Mouse (Mus musculus): Measurements from ENCODE around the gene Ism2. TPM values are rescaled to one million over a fixed set of nuclear protein-coding genes. Genes with fewer than 3 reads are reported as not detected.

Gene Ism2
- polyA plus RNA-seq, 1 experiment: 0.23 TPM

DNA sequence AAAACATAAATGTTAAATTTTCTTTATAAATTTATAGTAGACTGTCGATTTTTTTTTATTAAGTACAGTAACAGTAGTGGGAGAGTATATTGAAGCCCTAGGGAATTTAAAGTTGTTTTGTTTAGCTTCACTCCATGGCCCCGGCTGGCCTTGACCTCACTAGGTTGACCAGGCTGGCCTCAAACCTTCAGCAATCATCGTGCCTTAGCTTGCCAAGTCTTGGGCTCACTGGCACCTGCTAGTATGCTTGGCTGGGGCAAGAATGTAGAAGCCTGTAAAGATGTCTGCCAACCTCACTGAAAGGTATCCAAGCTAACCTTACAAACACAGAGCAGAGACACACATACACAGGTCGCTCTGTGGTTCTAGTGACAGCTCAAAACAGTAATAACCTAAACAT, 33.0 kb upstream of the Ism2 start:
- Histone ChIP-seq H3K4me3 (ENCODE audit: control insufficient read depth, low read depth, low read length) (no peak overlapping the region), H3K4me1 (ENCODE audit: control insufficient read depth, insufficient read depth, low read length) (no peaks in the 10 kb centered on the region), H3K27me3 (ENCODE audit: control insufficient read depth, insufficient read depth, low read length) (no peaks in the 10 kb centered on the region), H3K27ac (ENCODE audit: control insufficient read depth, insufficient read depth, low read depth, low read length) (no peak overlapping the region), H3K36me3 (ENCODE audit: control insufficient read depth, insufficient read depth, low read length) (no peaks in the 10 kb centered on the region; the same call in 1 of the 2 replicates)
- no peak for TF ChIP-seq CTCF (IDR thresholded peaks at IDR 0.05; ENCODE audit: control insufficient read depth, insufficient read depth, insufficient replicate concordance, low read depth, low read length)
- no peak for TF ChIP-seq POLR2A (IDR thresholded peaks at IDR 0.05; ENCODE audit: control insufficient read depth, low read depth, low read length)

- Histone ChIP-seq H3K4me1 (ENCODE audit: control insufficient read depth, insufficient read depth, low read length) (no peaks in the 10 kb centered on the region), H3K4me3 (ENCODE audit: control insufficient read depth, low read depth, low read length) (no peak overlapping the region), H3K36me3 (ENCODE audit: control insufficient read depth, insufficient read depth, low read length) (no peaks in the 10 kb centered on the region; the same call in 1 of the 2 replicates), H3K27me3 (ENCODE audit: control insufficient read depth, insufficient read depth, low read length) (no peaks in the 10 kb centered on the region), H3K27ac (ENCODE audit: control insufficient read depth, insufficient read depth, low read depth, low read length) (no peak overlapping the region)
- TF ChIP-seq POLR2A (IDR thresholded peaks at IDR 0.05; ENCODE audit: control insufficient read depth, low read depth, low read length): no peak
- no peak for TF ChIP-seq CTCF (IDR thresholded peaks at IDR 0.05; ENCODE audit: control insufficient read depth, insufficient read depth, insufficient replicate concordance, low read depth, low read length)
Measured at GRCm38 (mm10) chr12:87331908-87332307, 32.4 kb upstream of the Ism2 start.

GRCm38 (mm10) chr12:87331053-87331456, 31.6 kb upstream of the Ism2 start:
- H3K27ac ChIP-seq (ENCODE audit: control insufficient read depth, insufficient read depth, low read depth, low read length): no peak overlapping the region
- no peaks in the 10 kb centered on the region; the same call in 1 of the 2 replicates for H3K36me3 ChIP-seq (ENCODE audit: control insufficient read depth, insufficient read depth, low read length)
- H3K4me3 ChIP-seq (ENCODE audit: control insufficient read depth, low read depth, low read length): no peak overlapping the region
- no peaks in the 10 kb centered on the region for H3K4me1 ChIP-seq (ENCODE audit: control insufficient read depth, insufficient read depth, low read length)
- TF ChIP-seq POLR2A (IDR thresholded peaks at IDR 0.05; ENCODE audit: control insufficient read depth, low read depth, low read length) (no peak), CTCF (IDR thresholded peaks at IDR 0.05; ENCODE audit: control insufficient read depth, insufficient read depth, insufficient replicate concordance, low read depth, low read length) (no peak)
- H3K27me3 ChIP-seq (ENCODE audit: control insufficient read depth, insufficient read depth, low read length): no peaks in the 10 kb centered on the region

DNA sequence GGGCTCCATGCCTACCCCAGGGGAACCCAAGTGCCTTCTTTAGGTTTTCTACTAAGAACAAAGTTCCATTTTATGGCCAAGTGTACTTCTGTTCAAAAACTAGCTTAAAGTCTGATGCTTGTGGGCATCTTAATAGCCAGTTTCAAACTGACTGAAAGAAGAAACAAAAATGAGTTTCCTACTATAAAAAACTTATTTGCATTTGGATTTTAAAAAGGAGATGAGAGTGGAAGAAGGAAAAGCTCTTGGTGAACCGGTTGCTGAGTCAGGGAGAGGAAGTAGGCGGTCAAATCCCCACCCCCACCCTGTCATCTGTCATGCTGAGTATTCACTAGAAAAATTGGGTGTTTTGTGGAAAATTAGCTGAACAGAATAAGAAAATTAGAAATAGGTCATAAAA, 30.7 kb upstream of the Ism2 start:
- Histone ChIP-seq H3K36me3 (ENCODE audit: control insufficient read depth, insufficient read depth, low read length) (no peaks in the 10 kb centered on the region; the same call in 1 of the 2 replicates), H3K27me3 (ENCODE audit: control insufficient read depth, insufficient read depth, low read length) (no peaks in the 10 kb centered on the region), H3K27ac (ENCODE audit: control insufficient read depth, insufficient read depth, low read depth, low read length) (no peak overlapping the region), H3K4me3 (ENCODE audit: control insufficient read depth, low read depth, low read length) (no peak overlapping the region), H3K4me1 (ENCODE audit: control insufficient read depth, insufficient read depth, low read length) (no peaks in the 10 kb centered on the region)
- no peak for TF ChIP-seq POLR2A (IDR thresholded peaks at IDR 0.05; ENCODE audit: control insufficient read depth, low read depth, low read length)
- TF ChIP-seq CTCF (IDR thresholded peaks at IDR 0.05; ENCODE audit: control insufficient read depth, insufficient read depth, insufficient replicate concordance, low read depth, low read length): no peak

DNA sequence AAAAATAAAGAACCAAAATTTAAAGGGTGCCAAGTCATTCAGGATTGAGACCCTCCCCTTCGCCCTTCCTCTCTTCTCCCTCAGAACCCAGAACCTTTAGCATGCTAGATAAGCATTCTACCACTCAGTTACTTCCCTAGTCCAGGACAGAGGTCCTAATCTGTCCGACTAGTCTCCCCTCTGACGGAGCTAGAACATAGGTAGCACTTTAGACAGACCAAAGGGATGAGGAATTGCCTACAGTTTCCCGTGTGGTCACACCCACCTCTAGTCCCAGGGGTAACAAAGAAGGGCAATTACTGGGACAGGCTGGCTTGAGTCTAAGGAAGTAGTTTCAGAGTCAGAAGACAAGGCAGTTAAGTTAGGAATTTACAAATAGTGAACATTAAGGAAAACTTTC, 28.5 kb upstream of the Ism2 start:
- no peak overlapping the region for H3K27ac ChIP-seq (ENCODE audit: control insufficient read depth, insufficient read depth, low read depth, low read length)
- H3K27me3 ChIP-seq (ENCODE audit: control insufficient read depth, insufficient read depth, low read length): no peaks in the 10 kb centered on the region
- TF ChIP-seq CTCF (IDR thresholded peaks at IDR 0.05; ENCODE audit: control insufficient read depth, insufficient read depth, insufficient replicate concordance, low read depth, low read length) (no peak), POLR2A (IDR thresholded peaks at IDR 0.05; ENCODE audit: control insufficient read depth, low read depth, low read length) (no peak)
- no peak overlapping the region for H3K4me3 ChIP-seq (ENCODE audit: control insufficient read depth, low read depth, low read length)
- H3K4me1 ChIP-seq (ENCODE audit: control insufficient read depth, insufficient read depth, low read length): peaks cover 5% of the 10 kb centered on the region
- no peaks in the 10 kb centered on the region; the same call in 1 of the 2 replicates for H3K36me3 ChIP-seq (ENCODE audit: control insufficient read depth, insufficient read depth, low read length)

GRCm38 (mm10) chr12:87327610-87328009, 28.1 kb upstream of the Ism2 start:
- no peaks in the 10 kb centered on the region; the same call in 1 of the 2 replicates for H3K36me3 ChIP-seq (ENCODE audit: control insufficient read depth, insufficient read depth, low read length)
- no peak overlapping the region for H3K4me3 ChIP-seq (ENCODE audit: control insufficient read depth, low read depth, low read length)
- H3K27ac ChIP-seq (ENCODE audit: control insufficient read depth, insufficient read depth, low read depth, low read length): no peak overlapping the region
- H3K27me3 ChIP-seq (ENCODE audit: control insufficient read depth, insufficient read depth, low read length): no peaks in the 10 kb centered on the region
- H3K4me1 ChIP-seq (ENCODE audit: control insufficient read depth, insufficient read depth, low read length): peaks cover 6% of the 10 kb centered on the region
- TF ChIP-seq CTCF (IDR thresholded peaks at IDR 0.05; ENCODE audit: control insufficient read depth, insufficient read depth, insufficient replicate concordance, low read depth, low read length) (no peak), POLR2A (IDR thresholded peaks at IDR 0.05; ENCODE audit: control insufficient read depth, low read depth, low read length) (no peak)

- Histone ChIP-seq H3K27me3 (ENCODE audit: control insufficient read depth, insufficient read depth, low read length) (no peaks in the 10 kb centered on the region), H3K4me1 (ENCODE audit: control insufficient read depth, insufficient read depth, low read length) (peaks cover 6% of the 10 kb centered on the region), H3K4me3 (ENCODE audit: control insufficient read depth, low read depth, low read length) (no peak overlapping the region), H3K36me3 (ENCODE audit: control insufficient read depth, insufficient read depth, low read length) (no peaks in the 10 kb centered on the region; the same call in 1 of the 2 replicates), H3K27ac (ENCODE audit: control insufficient read depth, insufficient read depth, low read depth, low read length) (no peak overlapping the region)
- TF ChIP-seq POLR2A (IDR thresholded peaks at IDR 0.05; ENCODE audit: control insufficient read depth, low read depth, low read length): no peak
- TF ChIP-seq CTCF (IDR thresholded peaks at IDR 0.05; ENCODE audit: control insufficient read depth, insufficient read depth, insufficient replicate concordance, low read depth, low read length): no peak
Measured at GRCm38 (mm10) chr12:87325452-87325851, 25.9 kb upstream of the Ism2 start.

DNA sequence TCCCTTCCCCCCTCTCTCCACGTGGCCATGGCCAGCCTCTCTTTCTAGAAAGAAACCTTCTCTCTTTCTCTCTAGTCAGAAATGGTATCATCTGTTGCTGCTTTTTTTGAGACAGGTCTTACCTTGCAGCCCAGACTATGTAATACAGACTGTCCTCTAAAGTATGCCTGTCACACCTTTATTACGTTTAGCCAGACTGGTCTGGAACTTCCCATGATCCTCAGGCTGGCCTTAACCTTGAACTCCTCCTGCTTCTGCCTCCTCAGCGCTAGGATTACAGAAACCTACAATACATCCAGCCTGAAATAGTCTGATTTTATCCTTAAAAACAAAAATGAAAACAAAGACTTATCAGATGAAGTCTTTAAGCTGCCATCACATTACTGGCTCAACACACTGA, 19.7 kb upstream of the Ism2 start:
- Histone ChIP-seq H3K4me3 (ENCODE audit: control insufficient read depth, low read depth, low read length) (no peak overlapping the region), H3K27me3 (ENCODE audit: control insufficient read depth, insufficient read depth, low read length) (no peaks in the 10 kb centered on the region), H3K4me1 (ENCODE audit: control insufficient read depth, insufficient read depth, low read length) (peaks cover 6% of the 10 kb centered on the region), H3K27ac (ENCODE audit: control insufficient read depth, insufficient read depth, low read depth, low read length) (no peak overlapping the region), H3K36me3 (ENCODE audit: control insufficient read depth, insufficient read depth, low read length) (no peaks in the 10 kb centered on the region)
- no peak for TF ChIP-seq POLR2A (IDR thresholded peaks at IDR 0.05; ENCODE audit: control insufficient read depth, low read depth, low read length)
- no peak for TF ChIP-seq CTCF (IDR thresholded peaks at IDR 0.05; ENCODE audit: control insufficient read depth, insufficient read depth, insufficient replicate concordance, low read depth, low read length)
